Mouse (Mus musculus): ENCODE measurements around the gene Zbtb21. TPM values are rescaled to one million over a fixed set of nuclear protein-coding genes. Genes with fewer than 3 reads are reported as not detected.

The Zbtb21 gene
- total and polyA plus RNA-seq, 2 experiments from 2014 or later = 9.0 to 32.9 TPM

DNA sequence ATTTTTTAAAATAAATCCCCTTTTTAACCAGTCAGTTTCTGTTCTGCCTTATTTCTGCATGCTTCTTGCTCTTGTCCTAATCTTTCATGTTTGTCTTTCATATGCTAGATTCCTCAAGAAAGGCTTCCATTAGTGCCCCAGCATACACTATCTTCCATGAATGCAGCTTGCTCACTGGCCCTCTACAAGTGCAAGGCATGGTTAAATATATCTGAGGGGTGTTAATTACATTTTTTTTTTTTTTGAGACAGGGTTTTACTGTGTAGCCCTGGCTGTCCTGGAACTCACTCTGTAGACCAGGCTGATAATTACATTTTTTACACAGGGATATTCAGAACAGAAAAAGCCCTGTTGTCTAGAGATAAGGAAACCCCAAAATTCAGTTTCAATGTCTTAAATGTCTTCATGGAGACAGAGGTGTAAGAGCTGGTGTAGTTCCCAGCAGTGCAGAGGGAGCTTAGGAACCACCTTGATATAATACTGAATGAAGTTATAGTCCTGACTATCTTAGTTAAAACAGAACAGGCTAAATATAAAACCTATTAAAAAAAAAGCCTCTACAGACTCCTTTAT lies 3.9 kb downstream of the Zbtb21 start:
- no peak for ATAC-seq
- H3K4me1 ChIP-seq (ENCODE audit: insufficient read depth) = peaks cover 4% of the 10 kb centered on the region; the same call in 1 of the 2 replicates

DNA sequence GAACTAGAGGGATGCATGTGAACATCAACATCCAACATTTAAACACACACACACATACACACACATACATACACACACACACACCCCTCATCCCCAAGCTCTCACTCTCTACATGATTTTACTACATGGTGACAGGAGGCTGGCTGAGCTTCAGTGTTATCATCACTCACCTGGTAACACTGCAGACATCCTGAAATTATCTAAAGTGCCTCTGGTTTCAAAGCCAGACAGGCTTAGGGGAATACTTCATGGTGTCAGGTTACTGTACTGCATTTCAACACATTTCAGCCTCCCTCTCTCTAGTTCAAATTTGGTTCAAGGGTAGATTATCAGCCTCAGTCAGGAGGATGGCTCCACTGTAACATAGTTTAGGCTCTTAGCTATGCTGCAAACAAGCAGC lies 4.8 kb downstream of the Zbtb21 start:
- H3K4me3 ChIP-seq (ENCODE audit: low read depth, low read length) = no peak overlapping the region
- H3K4me1 ChIP-seq (ENCODE audit: insufficient read depth) = peaks cover 4% of the 10 kb centered on the region; the same call in 1 of the 2 replicates
- TF ChIP-seq CTCF (IDR thresholded peaks at IDR 0.05; ENCODE audit: low read depth) = no peak
- no peak overlapping the region for H3K27ac ChIP-seq (ENCODE audit: low read depth, low read length)
- H3K4me2 ChIP-seq (ENCODE audit: low read depth) = no peak overlapping the region
- peaks cover 31% of the 10 kb centered on the region for H3K36me3 ChIP-seq (ENCODE audit: insufficient read depth)
- no peaks in the 10 kb centered on the region for H3K9me3 ChIP-seq (ENCODE audit: low read length)
- DNase-seq (no peak), ATAC-seq (no peak)
- no peak overlapping the region for H3K9ac ChIP-seq
- no peaks in the 10 kb centered on the region for H3K27me3 ChIP-seq (ENCODE audit: insufficient read depth, low read length)

More for the DNA sequence above, 3.9 kb downstream of the Zbtb21 start:
- no peak for DNase-seq
- no peaks in the 10 kb centered on the region for H3K27me3 ChIP-seq (ENCODE audit: insufficient read depth, low read length)
- no peak overlapping the region for H3K4me3 ChIP-seq (ENCODE audit: low read depth, low read length)
- H3K36me3 ChIP-seq (ENCODE audit: insufficient read depth) = peaks cover 25% of the 10 kb centered on the region
- H3K9ac ChIP-seq = no peak overlapping the region
- no peaks in the 10 kb centered on the region for H3K9me3 ChIP-seq (ENCODE audit: low read length)
- no peak overlapping the region for H3K4me2 ChIP-seq (ENCODE audit: low read depth)
- no peak for TF ChIP-seq CTCF (IDR thresholded peaks at IDR 0.05; ENCODE audit: low read depth)
- H3K27ac ChIP-seq (ENCODE audit: low read depth, low read length) = no peak overlapping the region

DNA sequence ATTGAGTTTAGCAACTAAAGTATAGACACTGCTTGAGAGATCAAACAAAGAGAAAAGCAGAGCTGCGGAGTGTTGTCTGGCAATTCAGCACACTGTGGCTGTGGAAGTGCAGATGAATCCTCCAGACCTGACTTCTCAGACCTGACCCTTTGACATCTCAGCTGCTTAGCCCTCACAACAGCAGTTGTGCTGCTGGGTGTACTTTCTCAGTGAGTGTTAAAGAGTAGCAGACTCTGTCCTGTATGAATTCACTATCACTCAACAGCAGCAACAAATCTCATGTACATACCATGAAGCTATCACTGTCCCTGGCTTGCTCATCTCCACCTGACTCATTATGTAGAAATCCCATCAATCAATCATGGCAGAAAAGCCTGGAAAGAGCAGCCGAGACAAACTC lies 6.4 kb downstream of the Zbtb21 start:
- H3K36me3 ChIP-seq (ENCODE audit: insufficient read depth) = peaks cover 47% of the 10 kb centered on the region
- WGBS = 93% methylated on average over 2 of the region's 2 CpGs
- ATAC-seq (no peak), DNase-seq (no peak)
- H3K9me3 ChIP-seq (ENCODE audit: low read length) = no peaks in the 10 kb centered on the region
- H3K9ac ChIP-seq = no peak overlapping the region
- H3K4me2 ChIP-seq (ENCODE audit: low read depth) = no peak overlapping the region
- no peak overlapping the region for H3K4me3 ChIP-seq (ENCODE audit: low read depth, low read length)
- H3K27ac ChIP-seq (ENCODE audit: low read depth, low read length) = no peak overlapping the region
- no peaks in the 10 kb centered on the region for H3K4me1 ChIP-seq (ENCODE audit: insufficient read depth)
- H3K27me3 ChIP-seq (ENCODE audit: insufficient read depth, low read length) = no peaks in the 10 kb centered on the region
- no peak for TF ChIP-seq CTCF (IDR thresholded peaks at IDR 0.05; ENCODE audit: low read depth)

DNA sequence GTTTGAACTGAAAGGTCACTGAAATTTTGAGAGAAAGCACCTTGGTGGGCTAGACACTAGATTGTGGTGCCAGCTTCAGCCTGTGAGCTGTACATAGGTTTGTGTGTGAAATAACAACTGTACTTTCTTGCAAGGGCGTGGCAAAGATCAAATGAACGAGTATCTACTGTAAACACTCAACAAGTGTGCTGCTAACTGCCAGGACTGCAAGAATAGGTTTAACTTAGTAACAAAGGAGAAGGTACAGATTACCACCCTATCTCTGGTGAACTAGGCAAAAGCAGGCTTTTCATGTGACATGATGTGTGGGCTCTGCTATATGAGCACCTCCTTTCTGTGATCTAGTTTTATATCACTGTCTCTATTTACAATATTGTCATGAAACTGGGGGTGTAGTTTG lies 9.1 kb downstream of the Zbtb21 start:
- ATAC-seq (no peak), DNase-seq (no peak)
- H3K27me3 ChIP-seq (ENCODE audit: insufficient read depth, low read length) = no peaks in the 10 kb centered on the region
- H3K4me2 ChIP-seq (ENCODE audit: low read depth) = no peak overlapping the region
- no peaks in the 10 kb centered on the region for H3K4me1 ChIP-seq (ENCODE audit: insufficient read depth)
- H3K36me3 ChIP-seq (ENCODE audit: insufficient read depth) = peaks cover 60% of the 10 kb centered on the region
- H3K9me3 ChIP-seq (ENCODE audit: low read length) = no peaks in the 10 kb centered on the region
- no peak overlapping the region for H3K9ac ChIP-seq
- 91% methylated on average over 2 of the region's 2 CpGs for WGBS
- no peak overlapping the region for H3K4me3 ChIP-seq (ENCODE audit: low read depth, low read length)
- H3K27ac ChIP-seq (ENCODE audit: low read depth, low read length) = no peak overlapping the region
- no peak for TF ChIP-seq CTCF (IDR thresholded peaks at IDR 0.05; ENCODE audit: low read depth)

DNA sequence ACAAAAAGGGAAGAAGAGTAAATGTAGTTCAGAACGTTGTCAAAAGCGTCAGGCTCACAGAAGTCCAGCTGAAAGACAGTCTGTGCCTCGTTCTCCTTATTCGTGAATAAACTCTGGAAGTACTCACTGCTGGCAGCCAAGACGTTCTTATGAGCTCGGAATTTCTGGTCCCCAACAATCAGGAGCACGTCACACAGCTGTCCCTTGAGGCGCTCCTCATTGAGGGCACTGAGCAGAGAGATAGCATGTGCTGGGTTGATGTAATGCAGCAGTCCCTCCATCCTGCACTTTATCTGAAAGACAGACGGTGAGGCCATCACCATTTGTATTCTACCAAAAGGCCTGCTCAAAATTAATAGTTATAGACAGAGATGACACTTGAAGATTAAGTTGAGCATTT lies 9.6 kb downstream of the Zbtb21 start:
- H3K4me1 ChIP-seq (ENCODE audit: insufficient read depth) = no peaks in the 10 kb centered on the region
- no peak overlapping the region for H3K9ac ChIP-seq
- no peak for TF ChIP-seq CTCF (IDR thresholded peaks at IDR 0.05; ENCODE audit: low read depth)
- no peak overlapping the region for H3K4me3 ChIP-seq (ENCODE audit: low read depth, low read length)
- DNase-seq = no peak
- no peaks in the 10 kb centered on the region for H3K27me3 ChIP-seq (ENCODE audit: insufficient read depth, low read length)
- no peaks in the 10 kb centered on the region for H3K9me3 ChIP-seq (ENCODE audit: low read length)
- no peak for ATAC-seq
- WGBS = 88% methylated on average over 9 of the region's 9 CpGs
- H3K36me3 ChIP-seq (ENCODE audit: insufficient read depth) = peaks cover 60% of the 10 kb centered on the region
- H3K27ac ChIP-seq (ENCODE audit: low read depth, low read length) = no peak overlapping the region
- H3K4me2 ChIP-seq (ENCODE audit: low read depth) = no peak overlapping the region

DNA sequence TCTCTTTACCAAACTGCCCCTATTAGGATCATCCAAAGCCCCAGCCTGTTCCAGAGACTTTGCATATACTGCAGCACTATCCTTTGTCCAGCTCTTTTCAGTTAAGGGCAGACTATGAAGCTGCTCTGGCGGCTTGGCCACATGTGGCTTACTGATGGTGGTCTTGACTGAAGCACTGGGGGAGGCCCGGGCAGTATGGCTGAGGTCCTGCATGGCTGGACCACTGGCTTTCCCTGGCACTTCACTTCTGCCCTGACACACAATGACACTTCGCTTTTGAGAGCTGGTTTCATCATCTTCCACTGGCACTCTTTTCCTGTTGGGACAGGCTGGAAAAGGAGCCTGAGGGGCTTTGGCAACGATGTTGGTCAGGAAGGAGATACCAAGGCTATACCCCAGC lies 10.1 kb downstream of the Zbtb21 start:
- WGBS = 97% methylated on average over 4 of the region's 4 CpGs
- H3K27ac ChIP-seq (ENCODE audit: low read depth, low read length) = no peak overlapping the region

DNA sequence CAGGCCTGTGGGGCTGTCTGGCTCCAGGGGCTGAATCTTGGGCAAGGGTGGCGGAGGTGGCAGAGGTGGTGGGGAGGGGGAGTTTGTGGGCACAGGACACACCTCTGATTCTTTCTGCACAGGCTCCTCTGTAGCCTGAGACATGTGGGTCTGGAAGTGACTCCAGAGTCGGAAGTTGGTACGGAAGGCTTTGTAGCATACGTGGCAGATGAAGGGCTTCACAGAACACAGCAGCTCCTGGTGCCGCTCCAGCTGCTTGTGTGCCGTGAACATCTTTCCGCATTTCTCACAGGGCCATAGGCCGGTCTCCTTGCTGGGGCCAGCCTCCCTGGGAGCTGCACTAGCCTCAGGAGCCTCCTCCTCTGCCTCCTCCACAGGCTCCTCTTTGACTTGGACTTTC lies 12.4 kb downstream of the Zbtb21 start:
- Histone ChIP-seq H3K36me3 (ENCODE audit: insufficient read depth) (peaks cover 50% of the 10 kb centered on the region), H3K27ac (ENCODE audit: low read depth, low read length) (no peak overlapping the region), H3K4me2 (ENCODE audit: low read depth) (no peak overlapping the region), H3K9ac (no peak overlapping the region), H3K4me1 (ENCODE audit: insufficient read depth) (no peaks in the 10 kb centered on the region), H3K4me3 (ENCODE audit: low read depth, low read length) (no peak overlapping the region), H3K9me3 (ENCODE audit: low read length) (no peaks in the 10 kb centered on the region), H3K27me3 (ENCODE audit: insufficient read depth, low read length) (no peaks in the 10 kb centered on the region)
- 95% methylated on average over 8 of the region's 8 CpGs for WGBS
- ATAC-seq (no peak), DNase-seq (no peak)
- TF ChIP-seq CTCF (IDR thresholded peaks at IDR 0.05; ENCODE audit: low read depth) = no peak

More for the DNA sequence above, 10.1 kb downstream of the Zbtb21 start:
- Histone ChIP-seq H3K4me1 (ENCODE audit: insufficient read depth) (no peaks in the 10 kb centered on the region), H3K36me3 (ENCODE audit: insufficient read depth) (peaks cover 60% of the 10 kb centered on the region), H3K4me2 (ENCODE audit: low read depth) (no peak overlapping the region), H3K9me3 (ENCODE audit: low read length) (no peaks in the 10 kb centered on the region), H3K9ac (no peak overlapping the region), H3K4me3 (ENCODE audit: low read depth, low read length) (no peak overlapping the region), H3K27me3 (ENCODE audit: insufficient read depth, low read length) (no peaks in the 10 kb centered on the region)
- DNase-seq = no peak
- ATAC-seq = no peak
- no peak for TF ChIP-seq CTCF (IDR thresholded peaks at IDR 0.05; ENCODE audit: low read depth)

Data from forebrain, postnatal 0 days (tissue).